In the genomic region with DNA sequence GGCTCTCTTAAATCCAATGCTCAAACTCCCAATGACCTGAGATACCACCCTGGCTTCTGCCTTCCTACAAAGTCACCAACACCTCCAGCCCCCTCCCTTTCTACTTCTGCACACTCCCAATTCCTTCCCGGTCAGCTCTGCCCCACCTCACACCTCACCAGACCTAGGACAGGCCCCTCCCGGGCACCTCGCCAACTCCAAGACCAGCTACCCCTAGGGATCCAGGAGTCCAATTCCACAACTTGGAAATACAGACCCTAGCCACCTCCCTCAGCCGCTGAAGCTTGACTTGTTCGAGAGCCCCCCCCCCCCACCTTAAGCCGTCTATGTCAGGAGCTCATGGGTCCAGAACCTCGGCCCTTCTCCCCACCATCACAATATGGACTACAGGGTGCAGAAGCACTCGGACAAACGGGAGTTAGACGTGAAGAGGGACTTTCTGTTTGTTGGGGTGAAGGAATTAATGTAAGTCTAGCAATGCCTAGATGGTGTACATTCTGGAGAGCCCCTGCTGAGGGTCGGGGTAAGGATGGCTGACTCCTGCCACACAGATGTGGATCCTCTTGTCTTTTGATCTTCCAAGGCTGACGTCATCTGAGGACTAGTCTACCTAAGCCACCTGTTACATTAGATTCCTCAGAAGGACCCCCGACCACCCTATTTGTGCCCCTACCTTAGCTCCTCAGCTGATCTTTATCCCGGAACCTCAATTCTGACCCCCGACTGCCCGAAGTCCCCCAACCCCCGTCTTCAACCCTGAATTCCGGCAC, we compare ENCODE assay signal across 16 mouse cellular contexts. TPM values are rescaled to one million over a fixed set of nuclear protein-coding genes. Genes with fewer than 3 reads are reported as not detected.
DNase-seq lines count a peak whose midpoint lies in the region; ATAC-seq lines count a peak whose summit lies in the region.
"Had no signal": no experiment of that assay in that cellular context is flagged by ENCODE, and none has a peak within 500 bp of the region (broad histone marks: within the 10 kb centered on the region; RNA-seq: fewer than 3 reads in every experiment).

No protein-coding gene starts in this region.

- 0 out of 2 replicates have a peak overlapping the region, but pooled peaks have one; percentile 6 for H3K4me2 ChIP-seq in limb, embryonic 12.5 days
- peak overlapping the region; percentile 30 for H3K4me2 ChIP-seq in intestine, embryonic 14.5 days (ENCODE audit: low read length)
- H3K4me2 ChIP-seq in limb, embryonic 15.5 days: peak overlapping the region; percentile 14
- peak overlapping the region; percentile 49 for H3K4me2 ChIP-seq in stomach, embryonic 15.5 days
- H3K4me2 ChIP-seq: hindbrain, embryonic 13.5 days had no signal

- no peaks in the 10 kb centered on the region for H3K9me3 ChIP-seq in limb, embryonic 12.5 days
- H3K9me3 ChIP-seq in limb, embryonic 10.5 days (replicated peaks): no peaks in the 10 kb centered on the region; the same call in 1 of the 2 replicates
- H3K9me3 ChIP-seq in intestine, embryonic 14.5 days (ENCODE audit: control insufficient read depth, low read length): no peaks in the 10 kb centered on the region
- H3K9me3 ChIP-seq in limb, embryonic 15.5 days: no peaks in the 10 kb centered on the region
- no peaks in the 10 kb centered on the region for H3K9me3 ChIP-seq in stomach, embryonic 15.5 days
- H3K9me3 ChIP-seq: hindbrain, embryonic 13.5 days; neural tube, embryonic 12.5 days had no signal

- no peaks in the 10 kb centered on the region for H3K36me3 ChIP-seq in limb, embryonic 12.5 days
- no peaks in the 10 kb centered on the region for H3K36me3 ChIP-seq in limb, embryonic 10.5 days
- H3K36me3 ChIP-seq in intestine, embryonic 14.5 days (ENCODE audit: control insufficient read depth, insufficient read depth, low read length): no peaks in the 10 kb centered on the region
- no peaks in the 10 kb centered on the region for H3K36me3 ChIP-seq in limb, embryonic 15.5 days
- H3K36me3 ChIP-seq in stomach, embryonic 15.5 days: no peaks in the 10 kb centered on the region
- H3K36me3 ChIP-seq: hindbrain, embryonic 13.5 days; neural tube, embryonic 12.5 days had no signal

- no peak for ATAC-seq in limb, embryonic 12.5 days (ENCODE audit: insufficient number of reproducible peaks, insufficient read depth, low FRiP score, low TSS enrichment, low read depth)
- no peak for ATAC-seq in intestine, embryonic 14.5 days (replicated peaks; ENCODE audit: low FRiP score, low TSS enrichment, low read depth)
- no peak for ATAC-seq in limb, embryonic 15.5 days (ENCODE audit: insufficient number of reproducible peaks, low FRiP score, low TSS enrichment, low read depth)
- ATAC-seq in stomach, embryonic 15.5 days (ENCODE audit: insufficient read depth, low FRiP score, low read depth): 0 out of 2 replicates have a peak, but pooled peaks have one; percentile 13
- ATAC-seq: CD4-positive, CD25-positive, alpha-beta regulatory T cell, adult 4 months had no signal

- H3K27ac ChIP-seq in limb, embryonic 12.5 days: no peak overlapping the region
- no peak overlapping the region for H3K27ac ChIP-seq in limb, embryonic 10.5 days
- H3K27ac ChIP-seq in intestine, embryonic 14.5 days (ENCODE audit: low read depth): no peak overlapping the region
- H3K27ac ChIP-seq in limb, embryonic 15.5 days: no peak overlapping the region
- peak overlapping the region; percentile 21; the same call in 1 of the 2 replicates for H3K27ac ChIP-seq in stomach, embryonic 15.5 days
- H3K27ac ChIP-seq: hindbrain, embryonic 13.5 days; neural tube, embryonic 12.5 days had no signal

- H3K4me1 ChIP-seq in limb, embryonic 12.5 days (replicated peaks): peaks cover 22% of the 10 kb centered on the region
- H3K4me1 ChIP-seq in limb, embryonic 10.5 days: peaks cover 27% of the 10 kb centered on the region
- peaks cover 11% of the 10 kb centered on the region; the same call in 1 of the 2 replicates for H3K4me1 ChIP-seq in intestine, embryonic 14.5 days (replicated peaks; ENCODE audit: control insufficient read depth, insufficient read depth, low read length)
- H3K4me1 ChIP-seq in limb, embryonic 15.5 days: peaks cover 25% of the 10 kb centered on the region
- peaks cover 25% of the 10 kb centered on the region for H3K4me1 ChIP-seq in stomach, embryonic 15.5 days

- 54% methylated on average over 18 of the region's 18 CpGs for WGBS in limb, embryonic 12.5 days
- 58% methylated on average over 18 of the region's 18 CpGs for WGBS in limb, embryonic 10.5 days
- WGBS in intestine, embryonic 14.5 days: 48% methylated on average over 18 of the region's 18 CpGs
- WGBS in limb, embryonic 15.5 days: 50% methylated on average over 18 of the region's 18 CpGs
- 39% methylated on average over 18 of the region's 18 CpGs for WGBS in stomach, embryonic 15.5 days

- H3K9ac ChIP-seq in limb, embryonic 12.5 days (replicated peaks): no peak overlapping the region
- no peak overlapping the region for H3K9ac ChIP-seq in intestine, embryonic 14.5 days (ENCODE audit: low read length)
- H3K9ac ChIP-seq in limb, embryonic 15.5 days: 0 out of 2 replicates have a peak overlapping the region, but pooled peaks have one; percentile 10
- peak overlapping the region; percentile 20; the same call in 1 of the 2 replicates for H3K9ac ChIP-seq in stomach, embryonic 15.5 days
- H3K9ac ChIP-seq: neural tube, embryonic 12.5 days had no signal

- H3K27me3 ChIP-seq in limb, embryonic 12.5 days: peaks cover 47% of the 10 kb centered on the region
- H3K27me3 ChIP-seq in limb, embryonic 10.5 days (ENCODE audit: low read depth, poor library complexity, severe bottlenecking): peaks cover 47% of the 10 kb centered on the region
- H3K27me3 ChIP-seq in intestine, embryonic 14.5 days (replicated peaks; ENCODE audit: control insufficient read depth, insufficient read depth, low read length): peaks cover 34% of the 10 kb centered on the region
- H3K27me3 ChIP-seq in limb, embryonic 15.5 days: peaks cover 40% of the 10 kb centered on the region
- peaks cover 30% of the 10 kb centered on the region for H3K27me3 ChIP-seq in stomach, embryonic 15.5 days (replicated peaks)

- DNase-seq in limb, embryonic 10.5 days (ENCODE audit: low spot score): no peak
- DNase-seq in intestine, embryonic 14.5 days (ENCODE audit: low spot score): no peak
- no peak for DNase-seq in right cerebral cortex, postnatal 10 days (ENCODE audit: low spot score in 2 of 2)
- no peak for DNase-seq in embryo, embryonic 9.5 days (ENCODE audit: extremely low spot score)
- DNase-seq: gastrocnemius, postnatal 25 days; retina, postnatal 1 day had no signal

- peak overlapping the region; percentile 95 for H3K4me3 ChIP-seq in limb, embryonic 12.5 days (replicated peaks)
- H3K4me3 ChIP-seq in limb, embryonic 10.5 days: no peak overlapping the region
- H3K4me3 ChIP-seq in intestine, embryonic 14.5 days (ENCODE audit: low read depth, low read length): peak overlapping the region; percentile 91
- peak overlapping the region; percentile 95 for H3K4me3 ChIP-seq in limb, embryonic 15.5 days
- peak overlapping the region; percentile 76 for H3K4me3 ChIP-seq in stomach, embryonic 15.5 days (replicated peaks)
- H3K4me3 ChIP-seq: hindbrain, embryonic 13.5 days had no signal

RNA-seq across cellular contexts. Expression of a gene that starts 1.0 kb away (rescaled TPM):
- polyA plus RNA-seq in limb, embryonic 12.5 days (2016; fragmentation: Nextera tagmentation; extraction: Ambion mirVana): 0.81 and 1.8 TPM in 2 replicates
- polyA plus RNA-seq in limb, embryonic 10.5 days (2016; fragmentation: Nextera tagmentation; extraction: Ambion mirVana): not detected in 2 replicates
- polyA plus RNA-seq in intestine, embryonic 14.5 days (2014; fragmentation: Nextera tagmentation; extraction: Ambion mirVana): 21.6 and 21.9 TPM in 2 replicates
- 3.8 and 3.9 TPM in 2 replicates for polyA plus RNA-seq in limb, embryonic 15.5 days (2015; fragmentation: Nextera tagmentation; extraction: Ambion mirVana)
- 30.2 and 32.7 TPM in 2 replicates for polyA plus RNA-seq in stomach, embryonic 15.5 days (2015; fragmentation: Nextera tagmentation; extraction: Ambion mirVana)
- polyA plus RNA-seq: CD4-positive, CD25-positive, alpha-beta regulatory T cell, adult 4 months; cortical plate, adult 2 months; hindbrain, embryonic 13.5 days; kidney, embryonic 14.5 days; midbrain, embryonic 16.5 days had no signal

RNA-seq across cellular contexts. Expression of a gene that starts 1.8 kb away (rescaled TPM):
- polyA plus RNA-seq in limb, embryonic 12.5 days (2016; fragmentation: Nextera tagmentation; extraction: Ambion mirVana): 51.9 and 56.0 TPM in 2 replicates
- 50.4 and 54.6 TPM in 2 replicates for polyA plus RNA-seq in limb, embryonic 10.5 days (2016; fragmentation: Nextera tagmentation; extraction: Ambion mirVana)
- 23.9 and 26.1 TPM in 2 replicates for polyA plus RNA-seq in intestine, embryonic 14.5 days (2014; fragmentation: Nextera tagmentation; extraction: Ambion mirVana)
- polyA plus RNA-seq in limb, embryonic 15.5 days (2015; fragmentation: Nextera tagmentation; extraction: Ambion mirVana): 28.8 and 32.7 TPM in 2 replicates
- polyA plus RNA-seq in stomach, embryonic 15.5 days (2015; fragmentation: Nextera tagmentation; extraction: Ambion mirVana): 28.1 and 32.3 TPM in 2 replicates

RNA-seq across cellular contexts. Expression of a gene that starts 18.5 kb away (rescaled TPM):
- polyA plus RNA-seq in limb, embryonic 12.5 days (2016; fragmentation: Nextera tagmentation; extraction: Ambion mirVana): 44.4 and 47.5 TPM in 2 replicates
- polyA plus RNA-seq in limb, embryonic 10.5 days (2016; fragmentation: Nextera tagmentation; extraction: Ambion mirVana): 30.8 and 34.4 TPM in 2 replicates
- 29.5 and 29.6 TPM in 2 replicates for polyA plus RNA-seq in intestine, embryonic 14.5 days (2014; fragmentation: Nextera tagmentation; extraction: Ambion mirVana)
- polyA plus RNA-seq in limb, embryonic 15.5 days (2015; fragmentation: Nextera tagmentation; extraction: Ambion mirVana): 24.0 and 26.1 TPM in 2 replicates
- polyA plus RNA-seq in stomach, embryonic 15.5 days (2015; fragmentation: Nextera tagmentation; extraction: Ambion mirVana): 23.5 and 28.0 TPM in 2 replicates

RNA-seq across cellular contexts. Expression of a gene that starts 31.3 kb away (rescaled TPM):
- polyA plus RNA-seq in limb, embryonic 12.5 days (2016; fragmentation: Nextera tagmentation; extraction: Ambion mirVana): 6.4 and 6.5 TPM in 2 replicates
- 3.4 and 4.0 TPM in 2 replicates for polyA plus RNA-seq in limb, embryonic 10.5 days (2016; fragmentation: Nextera tagmentation; extraction: Ambion mirVana)
- polyA plus RNA-seq in intestine, embryonic 14.5 days (2014; fragmentation: Nextera tagmentation; extraction: Ambion mirVana): 2.8 and 3.2 TPM in 2 replicates
- polyA plus RNA-seq in limb, embryonic 15.5 days (2015; fragmentation: Nextera tagmentation; extraction: Ambion mirVana): 5.2 and 5.3 TPM in 2 replicates
- 2.8 and 3.7 TPM in 2 replicates for polyA plus RNA-seq in stomach, embryonic 15.5 days (2015; fragmentation: Nextera tagmentation; extraction: Ambion mirVana)

RNA-seq across cellular contexts. Expression of a gene that starts 32.1 kb away (rescaled TPM):
- not detected in 2 replicates for polyA plus RNA-seq in limb, embryonic 12.5 days (2016; fragmentation: Nextera tagmentation; extraction: Ambion mirVana)
- polyA plus RNA-seq in limb, embryonic 10.5 days (2016; fragmentation: Nextera tagmentation; extraction: Ambion mirVana): not detected in 2 replicates
- polyA plus RNA-seq in intestine, embryonic 14.5 days (2014; fragmentation: Nextera tagmentation; extraction: Ambion mirVana): not detected in 2 replicates
- not detected in 2 replicates for polyA plus RNA-seq in limb, embryonic 15.5 days (2015; fragmentation: Nextera tagmentation; extraction: Ambion mirVana)
- not detected in 2 replicates for polyA plus RNA-seq in stomach, embryonic 15.5 days (2015; fragmentation: Nextera tagmentation; extraction: Ambion mirVana)
- polyA plus RNA-seq: CD4-positive, CD25-positive, alpha-beta regulatory T cell, adult 4 months; heart, embryonic 16.5 days; hindbrain, embryonic 13.5 days; kidney, embryonic 14.5 days; neural tube, embryonic 12.5 days had no signal

Comparison
In these comparisons a context has a peak if more than half of its experiments do, and no peak if none do; other contexts are left out.
1. H3K9ac ChIP-seq: peak in limb, embryonic 15.5 days (single experiment) and stomach, embryonic 15.5 days (single experiment); none in limb, embryonic 12.5 days (single experiment) and intestine, embryonic 14.5 days (single experiment).
2. Peak in every context shown above with its lines, with median percentiles within 50 percentile points of each other: H3K4me2 ChIP-seq.